Mouse (Mus musculus): ENCODE measurements at regions not wholly inside any gene's neighbourhood (a gene's known extent, or its start where the extent isn't known, plus 50 kb on each side); places are given as distances from the start of the nearest gene placed in this dataset.

GRCm38 (mm10) chr3:101224091-101224490 lies 63.6 kb downstream of the Cd2 start:
- DNase-seq, result no peak

GRCm38 (mm10) chr3:101219897-101220296 lies 67.8 kb downstream of the Cd2 start:
- no peak for DNase-seq

GRCm38 (mm10) chr3:101216711-101217110 lies 71.0 kb downstream of the Cd2 start:
- DNase-seq, result no peak

DNA sequence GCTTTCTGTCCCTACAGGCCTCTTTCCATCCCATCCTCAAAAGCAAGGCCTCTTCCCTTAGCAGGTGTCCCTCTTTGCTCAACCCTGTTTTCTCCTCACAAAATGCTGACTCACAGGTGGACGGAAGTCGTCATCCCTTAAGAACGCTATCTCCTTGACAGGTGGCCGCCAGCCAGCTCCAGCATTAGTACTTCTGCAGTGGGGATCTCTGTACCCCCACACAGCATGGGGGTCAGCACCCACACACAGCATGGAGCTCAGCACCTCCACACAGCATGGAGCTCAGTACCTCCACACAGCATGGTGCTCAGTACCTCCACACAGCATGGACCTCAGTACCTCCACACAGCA lies 74.6 kb downstream of the Cd2 start:
- DNase-seq, result no peak

DNA sequence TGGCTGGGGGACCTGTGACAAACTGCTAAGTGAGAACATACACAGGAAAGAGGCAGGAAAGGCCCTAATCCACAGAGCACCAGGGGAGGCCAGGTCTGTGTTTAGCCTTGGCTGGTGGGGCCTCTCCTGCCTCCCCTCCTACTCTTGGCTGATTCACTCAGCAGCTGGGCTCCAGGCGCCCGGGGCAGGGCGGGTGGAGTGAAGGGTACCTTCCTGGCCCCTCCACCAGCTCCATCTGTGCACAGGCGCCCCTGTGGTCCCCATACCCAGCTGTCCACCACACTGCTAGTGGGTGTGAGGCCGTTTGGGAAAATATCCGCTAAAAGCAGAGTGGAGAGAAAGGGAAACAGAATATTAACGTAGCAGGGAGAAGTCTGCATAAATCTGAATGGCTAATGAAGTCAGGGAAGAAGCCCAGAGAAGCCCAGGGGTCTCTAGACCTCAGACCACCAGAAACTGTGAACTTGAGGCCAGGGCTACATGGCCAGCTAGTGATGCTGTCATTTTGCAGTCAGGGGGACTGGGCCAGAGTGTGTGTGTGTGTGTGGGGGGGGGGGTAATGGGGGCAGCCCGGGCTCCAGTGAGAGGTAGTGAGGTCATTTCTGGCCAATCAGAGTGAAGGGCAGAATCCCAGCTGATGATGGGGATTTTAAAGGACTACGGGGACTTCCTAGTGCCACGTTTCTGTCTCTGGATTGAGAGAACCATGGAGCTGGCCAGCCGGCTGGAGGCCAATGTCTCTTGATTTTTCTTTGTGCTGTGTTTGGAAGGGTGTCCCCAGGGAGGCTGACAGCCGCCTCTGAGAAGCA lies 75.1 kb downstream of the Cd2 start:
- no peak for DNase-seq

- no peak for DNase-seq
Measured at GRCm38 (mm10) chr3:101211936-101212335, 75.8 kb downstream of the Cd2 start.

- DNase-seq, result no peak
Measured at GRCm38 (mm10) chr3:101209546-101209945, 78.2 kb downstream of the Cd2 start.

DNA sequence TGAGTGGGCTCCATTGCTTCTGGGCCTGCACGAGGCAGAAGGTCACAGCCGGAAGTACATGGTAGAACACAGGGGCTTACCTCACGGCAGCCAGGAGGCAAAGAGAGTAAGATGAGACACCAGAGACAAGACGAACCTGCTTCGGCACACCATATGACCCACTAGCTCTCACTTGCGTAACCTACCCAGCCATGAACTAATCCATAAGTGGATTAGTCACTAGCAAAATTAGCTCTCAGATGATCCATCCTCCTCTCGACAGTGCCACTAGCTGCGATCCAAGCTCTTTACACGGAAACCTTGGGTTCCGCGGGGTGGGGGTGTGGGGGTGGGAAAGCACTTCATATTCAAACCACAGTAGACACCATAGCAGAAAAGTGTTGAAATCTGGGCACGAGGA lies 79.0 kb downstream of the Cd2 start:
- DNase-seq, result no peak

GRCm38 (mm10) chr3:101206172-101206571 lies 81.6 kb downstream of the Cd2 start:
- DNase-seq, result peak; percentile 17 to 20

DNA sequence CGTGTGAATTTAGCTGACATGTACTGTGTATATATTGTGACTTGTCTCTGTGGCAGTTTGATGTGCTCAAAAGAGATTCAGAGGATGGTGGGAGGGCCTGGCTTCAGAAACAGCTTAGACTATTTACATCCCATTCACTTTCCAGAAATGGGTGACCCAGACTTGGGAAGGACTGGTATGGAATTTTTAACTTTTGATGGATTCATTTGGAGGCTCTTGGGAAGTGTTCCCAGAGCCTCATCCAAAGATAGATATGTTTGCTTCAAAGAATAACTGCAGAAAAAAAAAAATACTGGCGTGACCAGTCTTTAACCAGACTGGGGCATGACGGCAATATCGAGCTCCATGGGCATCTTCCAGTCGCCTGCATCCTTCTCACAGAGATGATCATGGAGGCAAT lies 84.6 kb upstream of the Ptgfrn start:
- DNase-seq, result no peak

GRCm38 (mm10) chr3:101194319-101194718 lies 84.2 kb upstream of the Ptgfrn start:
- DNase-seq, result no peak

- no peak for DNase-seq
Measured at GRCm38 (mm10) chr3:101191298-101191986, 81.4 kb upstream of the Ptgfrn start.

- DNase-seq, result no peak
Measured at GRCm38 (mm10) chr3:101181958-101182357, 71.9 kb upstream of the Ptgfrn start.

DNA sequence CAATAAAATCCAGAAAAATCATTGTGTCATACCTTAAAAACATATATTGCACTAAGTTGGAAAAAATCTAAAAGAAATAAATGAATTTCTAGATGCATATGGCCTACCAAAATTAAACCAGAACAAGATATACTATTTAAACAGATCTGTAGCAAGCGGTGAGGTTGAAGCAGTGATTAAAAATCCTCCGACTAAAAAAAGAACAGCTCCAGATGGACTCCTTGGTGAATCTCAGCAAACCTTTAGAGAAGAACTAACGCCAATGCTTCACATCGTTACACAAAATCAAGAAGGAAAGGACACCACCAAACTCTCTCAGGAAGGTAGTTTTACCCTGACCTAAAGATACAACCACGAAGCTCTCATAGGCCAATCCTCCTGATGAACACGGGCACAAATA lies 63.9 kb upstream of the Ptgfrn start:
- DNase-seq, result no peak

DNA sequence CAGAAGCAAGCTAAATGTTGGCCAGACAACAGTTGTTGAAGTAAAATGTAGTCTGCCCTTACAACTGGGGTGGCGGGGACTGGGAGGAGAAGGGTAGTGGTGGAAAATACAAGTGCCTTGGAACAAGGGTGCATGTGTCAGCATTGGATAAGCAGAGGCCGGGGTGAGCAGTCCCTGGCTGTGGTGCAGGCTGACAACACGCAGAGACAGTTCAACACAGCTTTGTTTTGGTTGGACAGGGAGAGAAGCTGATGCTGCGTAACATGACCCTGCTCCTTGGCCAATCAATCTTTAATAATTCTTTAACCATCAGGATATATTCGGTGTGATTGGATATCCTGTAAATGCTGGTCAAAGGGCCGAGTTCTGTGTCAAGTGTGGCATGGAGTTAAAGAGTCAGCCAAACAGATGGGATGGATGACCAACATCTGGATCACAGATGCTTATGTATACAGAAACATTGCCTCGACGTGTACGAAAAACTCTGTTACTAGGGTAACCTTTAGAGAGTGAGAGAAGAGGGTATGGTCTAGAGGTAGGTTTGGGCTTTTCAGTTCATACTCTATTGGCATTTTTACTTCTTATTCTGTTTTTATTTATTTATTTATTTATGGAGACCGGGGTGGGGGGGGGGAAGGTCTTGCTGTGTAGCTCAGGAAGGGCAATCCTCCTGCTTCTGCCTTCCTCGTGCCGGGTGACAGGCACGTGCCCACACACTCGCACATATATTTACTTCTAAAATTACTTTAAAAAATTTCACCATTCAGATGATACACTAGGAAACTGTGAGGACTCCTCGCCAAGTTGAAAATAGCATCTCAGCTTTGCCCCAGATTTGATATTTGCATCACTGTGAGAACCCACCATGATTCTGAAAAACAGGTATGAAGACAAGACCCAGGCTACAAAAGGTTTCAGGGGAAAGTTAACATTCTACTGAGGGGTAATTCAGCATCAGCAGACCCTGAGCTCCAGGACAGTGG lies 60.2 kb upstream of the Ptgfrn start:
- DNase-seq, result no peak

- no peak for DNase-seq
Measured at GRCm38 (mm10) chr3:101167026-101167425, 56.9 kb upstream of the Ptgfrn start.

GRCm38 (mm10) chr3:101166580-101166979 lies 56.5 kb upstream of the Ptgfrn start:
- no peak for DNase-seq

DNA sequence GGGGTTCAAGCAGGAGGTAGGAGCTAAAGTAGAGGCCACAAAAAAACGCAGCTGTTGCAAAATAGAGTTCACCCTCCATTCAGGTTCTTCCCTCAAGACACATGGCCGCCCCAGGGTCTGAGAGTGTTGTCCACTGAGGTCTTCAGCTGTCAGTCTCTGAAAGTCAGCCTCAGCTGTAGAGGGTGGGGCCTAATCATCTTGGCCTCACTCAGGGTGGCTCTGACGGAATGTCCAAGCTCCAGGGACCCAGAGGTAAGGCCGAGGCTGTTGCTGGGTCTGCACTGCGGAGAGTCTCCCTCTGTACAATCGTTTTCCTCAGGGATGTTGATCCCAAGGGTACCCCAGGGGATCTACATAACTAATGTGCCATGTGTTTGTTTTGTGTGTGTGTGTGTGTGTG lies 55.2 kb upstream of the Ptgfrn start:
- DNase-seq, result no peak

DNA sequence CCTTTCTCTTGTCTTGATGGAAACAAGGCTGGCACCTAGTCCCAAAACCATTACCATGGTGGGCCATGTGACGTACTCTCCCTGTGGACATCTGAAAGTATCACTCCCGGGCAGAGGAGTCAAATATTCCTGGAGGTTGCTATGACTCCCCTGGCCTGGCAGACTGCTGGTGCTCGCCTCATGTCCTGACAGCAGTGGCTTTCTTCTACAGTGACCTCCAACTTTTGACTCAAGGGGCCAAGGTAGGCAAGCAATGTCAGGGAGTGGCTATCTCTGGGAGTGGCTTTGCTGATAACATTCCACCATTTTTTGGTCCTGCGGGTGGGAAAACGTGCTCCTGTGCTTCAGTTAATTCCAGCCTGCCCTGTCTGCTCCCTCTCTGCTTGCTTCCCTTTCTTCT lies 54.7 kb upstream of the Ptgfrn start:
- DNase-seq, result no peak

DNA sequence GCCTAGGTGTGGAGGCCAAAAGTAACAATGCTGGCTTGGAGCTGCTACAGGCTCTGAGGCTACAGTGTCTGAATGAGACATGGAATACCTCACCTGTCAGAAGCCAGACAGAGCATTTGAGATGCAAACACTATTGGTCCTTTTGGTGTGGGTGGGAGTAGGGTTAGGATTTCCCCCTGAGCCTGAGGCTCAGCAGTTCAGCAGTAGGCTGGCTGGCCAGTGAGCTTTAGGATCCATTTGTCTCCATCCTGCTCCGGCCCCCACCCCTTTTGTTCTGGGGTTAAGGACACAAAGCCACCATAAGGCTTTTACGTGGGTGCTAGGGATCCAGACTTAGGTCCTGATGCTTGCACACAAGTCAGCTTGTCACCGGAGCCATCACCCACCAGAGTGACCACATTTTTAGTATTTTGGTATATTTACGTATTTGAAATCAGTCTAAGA lies 53.9 kb upstream of the Ptgfrn start:
- DNase-seq, result no peak

DNA sequence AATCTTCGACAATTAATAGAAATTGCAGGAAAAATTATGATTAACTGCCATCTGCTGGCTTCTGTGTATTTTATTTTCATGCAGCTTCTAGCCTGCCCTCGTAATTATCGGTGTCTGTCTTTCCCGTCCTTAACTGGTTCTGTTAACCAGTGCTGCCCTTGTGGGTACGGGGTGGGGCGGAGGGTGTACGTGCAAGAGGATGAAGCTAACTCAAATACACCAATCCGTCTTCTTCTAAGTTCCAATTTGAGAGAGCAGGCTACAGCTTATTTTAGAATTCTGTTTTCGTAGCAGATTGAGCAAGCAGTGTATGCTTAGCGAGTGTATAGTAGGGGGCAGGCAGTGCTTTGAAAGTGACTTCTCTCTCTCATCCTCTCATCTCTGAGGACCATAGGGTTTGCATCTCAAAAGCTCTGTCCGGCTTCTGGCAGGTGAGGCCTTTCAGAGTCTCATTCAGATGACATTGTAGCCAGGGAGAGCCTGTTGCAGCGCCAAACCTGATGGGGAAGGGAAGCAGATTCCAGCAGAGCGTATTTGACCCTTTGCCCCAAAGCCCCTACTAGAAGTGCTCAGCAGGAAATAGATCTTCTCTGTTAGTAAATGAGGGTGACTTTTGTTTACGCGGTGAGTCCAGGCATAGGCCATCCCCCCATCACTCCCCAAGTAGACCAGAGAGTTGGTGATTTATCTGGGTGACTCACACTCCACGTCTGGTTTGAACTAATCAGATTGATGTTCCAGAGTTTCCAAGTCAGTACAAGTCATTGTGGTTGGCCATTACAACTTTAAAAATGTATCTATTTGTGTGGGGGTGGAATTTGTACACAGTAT lies 53.3 kb upstream of the Ptgfrn start:
- DNase-seq, result no peak

DNA sequence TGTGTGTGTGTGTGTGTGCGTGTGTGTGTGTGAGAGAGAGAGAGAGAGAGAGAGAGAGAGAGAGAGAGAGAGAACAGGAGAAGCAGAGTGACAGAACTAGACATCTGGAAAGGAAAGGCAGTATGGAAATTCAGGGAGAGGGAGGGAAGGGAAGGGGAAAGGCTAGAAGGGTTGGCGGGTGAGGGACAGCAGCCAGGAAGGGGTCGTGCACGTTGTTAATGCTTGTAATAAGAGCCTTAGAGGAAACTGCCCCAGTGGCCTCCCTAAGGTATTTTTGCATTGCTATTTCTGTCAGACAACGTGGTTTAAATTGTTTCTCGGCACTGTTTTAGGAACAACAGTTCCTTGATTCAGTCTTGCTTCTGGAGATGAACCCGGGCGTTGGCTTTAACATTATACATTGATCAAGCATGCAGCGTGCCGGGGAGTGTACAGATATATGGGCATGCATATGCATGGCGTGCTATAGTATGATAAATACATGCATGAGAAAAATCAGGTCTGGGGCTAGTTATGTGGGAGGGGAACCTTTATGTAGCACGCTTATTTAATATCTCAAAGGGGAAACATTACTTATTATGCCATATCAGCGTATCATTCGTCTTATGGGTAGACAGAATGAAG lies 52.6 kb upstream of the Ptgfrn start:
- DNase-seq, result peak in 1 of 2 experiments; percentile 12

Data from cerebellum, postnatal 36 days (tissue).